Mouse (Mus musculus): ENCODE measurements around the gene Ugdh.

- TF ChIP-seq TAL1 (IDR thresholded peaks at IDR 0.05; ENCODE audit: low read length), result no peak
- no peak for TF ChIP-seq GATA1 (IDR thresholded peaks at IDR 0.05; ENCODE audit: low read length)
These were observed 61.0 kb downstream of the Ugdh start for GRCm38 (mm10) chr5:65374746-65375145.

All from erythroblast, embryonic 14.5 days (primary cell).